Mouse (Mus musculus): ENCODE measurements around the gene Lrrc8d. TPM values are rescaled to one million over a fixed set of nuclear protein-coding genes. Genes with fewer than 3 reads are reported as not detected.
"Not testable (repeated sequence)": the region's sequence is repeated elsewhere in the genome, so short reads cannot be mapped to it uniquely, and the experiment has no call there.

Gene Lrrc8d
- polyA plus RNA-seq, 1 experiment from 2014 or later, result 14.5 TPM

DNA sequence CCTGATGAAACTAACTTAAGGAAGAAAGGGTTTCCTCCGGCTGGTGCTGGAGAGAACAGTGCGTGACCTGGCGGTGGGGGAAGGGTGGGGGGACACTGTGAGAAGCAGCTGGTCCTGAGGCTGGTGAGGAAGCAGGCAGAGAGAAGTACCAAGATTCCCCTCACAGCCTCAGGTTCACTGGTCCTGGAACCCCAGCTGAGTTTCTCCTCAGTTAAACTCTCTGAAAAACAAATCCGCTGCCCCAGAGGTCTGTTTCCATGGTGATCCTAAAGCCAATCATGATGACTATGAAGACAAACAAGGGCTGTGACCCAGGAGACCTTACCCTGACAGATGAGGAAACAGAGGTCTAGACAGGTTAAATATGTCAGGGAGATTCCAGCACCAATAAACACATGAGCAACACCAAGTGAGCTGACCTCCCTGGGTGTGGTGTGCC lies 15.8 kb upstream of the Lrrc8d start:
- no peak overlapping the region for H3K27ac ChIP-seq (ENCODE audit: low read depth, low read length)
- no peaks in the 10 kb centered on the region for H3K36me3 ChIP-seq (ENCODE audit: control insufficient read depth, insufficient read depth)
- no peaks in the 10 kb centered on the region for H3K9me3 ChIP-seq (ENCODE audit: control insufficient read depth)
- H3K27me3 ChIP-seq (replicated peaks; ENCODE audit: control insufficient read depth, insufficient read depth, low read length), result no peaks in the 10 kb centered on the region
- 0 out of 2 replicates have a peak, but pooled peaks cover 2% of the 10 kb centered on the region for H3K4me1 ChIP-seq (replicated peaks; ENCODE audit: control insufficient read depth, insufficient read depth, low read length)
- 79% methylated on average over 4 of the region's 4 CpGs for WGBS
- no peak for ATAC-seq
- no peak overlapping the region for H3K4me2 ChIP-seq (replicated peaks; ENCODE audit: low read depth)
- no peak overlapping the region for H3K4me3 ChIP-seq (ENCODE audit: low read depth, low read length)
- H3K9ac ChIP-seq (ENCODE audit: low read depth, low read length), result no peak overlapping the region
- TF ChIP-seq CTCF (IDR thresholded peaks at IDR 0.05; ENCODE audit: low read depth), result no peak

GRCm38 (mm10) chr5:105684861-105685600 lies 14.7 kb upstream of the Lrrc8d start:
- peak; percentile 83 for ATAC-seq
- H3K9me3 ChIP-seq (ENCODE audit: control insufficient read depth), result no peaks in the 10 kb centered on the region
- WGBS, result 21% methylated on average over 14 of the region's 14 CpGs
- 0 out of 2 replicates have a peak, but pooled peaks cover 2% of the 10 kb centered on the region for H3K4me1 ChIP-seq (replicated peaks; ENCODE audit: control insufficient read depth, insufficient read depth, low read length)
- no peak overlapping the region; the same call in 1 of the 2 replicates for H3K4me2 ChIP-seq (replicated peaks; ENCODE audit: low read depth)
- H3K27me3 ChIP-seq (replicated peaks; ENCODE audit: control insufficient read depth, insufficient read depth, low read length), result no peaks in the 10 kb centered on the region
- no peak overlapping the region for H3K27ac ChIP-seq (ENCODE audit: low read depth, low read length)
- H3K9ac ChIP-seq (ENCODE audit: low read depth, low read length), result no peak overlapping the region
- peak; percentile 88 for TF ChIP-seq CTCF (IDR thresholded peaks at IDR 0.05; ENCODE audit: low read depth)
- H3K36me3 ChIP-seq (ENCODE audit: control insufficient read depth, insufficient read depth), result no peaks in the 10 kb centered on the region
- no peak overlapping the region for H3K4me3 ChIP-seq (ENCODE audit: low read depth, low read length)

DNA sequence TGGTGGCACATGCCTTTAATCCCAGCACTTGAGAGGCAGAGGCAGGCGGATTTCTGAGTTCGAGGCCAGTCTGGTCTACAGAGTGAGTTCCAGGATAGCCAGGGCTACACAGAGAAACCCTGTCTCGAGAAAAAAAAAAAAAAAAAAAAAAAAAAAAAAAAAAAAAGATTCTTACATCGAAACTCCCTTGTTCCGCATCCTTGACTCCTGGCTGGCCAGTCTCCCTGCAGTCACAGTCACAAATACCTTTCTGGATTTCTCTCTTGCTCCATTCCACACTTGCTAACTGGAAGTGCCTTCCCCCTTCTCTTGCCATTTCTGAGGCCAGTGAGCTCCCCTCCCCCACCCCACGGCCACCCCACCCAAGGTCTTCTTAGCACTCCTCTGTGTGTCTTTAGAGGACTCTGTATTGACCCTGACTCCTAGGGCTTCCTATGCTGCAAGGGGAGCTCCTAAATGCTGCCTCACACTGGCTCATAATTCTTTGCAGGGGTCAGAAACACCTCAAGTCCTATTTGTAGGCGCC lies 13.9 kb upstream of the Lrrc8d start:
- H3K4me1 ChIP-seq (replicated peaks; ENCODE audit: control insufficient read depth, insufficient read depth, low read length); H3K4me3 ChIP-seq (ENCODE audit: low read depth, low read length); ATAC-seq; H3K27me3 ChIP-seq (replicated peaks; ENCODE audit: control insufficient read depth, insufficient read depth, low read length); H3K36me3 ChIP-seq (ENCODE audit: control insufficient read depth, insufficient read depth); H3K9ac ChIP-seq (ENCODE audit: low read depth, low read length); H3K9me3 ChIP-seq (ENCODE audit: control insufficient read depth); H3K4me2 ChIP-seq (replicated peaks; ENCODE audit: low read depth); H3K27ac ChIP-seq (ENCODE audit: low read depth, low read length): not testable (repeated sequence)
- WGBS, result 82% methylated on average over 6 of the region's 7 CpGs

DNA sequence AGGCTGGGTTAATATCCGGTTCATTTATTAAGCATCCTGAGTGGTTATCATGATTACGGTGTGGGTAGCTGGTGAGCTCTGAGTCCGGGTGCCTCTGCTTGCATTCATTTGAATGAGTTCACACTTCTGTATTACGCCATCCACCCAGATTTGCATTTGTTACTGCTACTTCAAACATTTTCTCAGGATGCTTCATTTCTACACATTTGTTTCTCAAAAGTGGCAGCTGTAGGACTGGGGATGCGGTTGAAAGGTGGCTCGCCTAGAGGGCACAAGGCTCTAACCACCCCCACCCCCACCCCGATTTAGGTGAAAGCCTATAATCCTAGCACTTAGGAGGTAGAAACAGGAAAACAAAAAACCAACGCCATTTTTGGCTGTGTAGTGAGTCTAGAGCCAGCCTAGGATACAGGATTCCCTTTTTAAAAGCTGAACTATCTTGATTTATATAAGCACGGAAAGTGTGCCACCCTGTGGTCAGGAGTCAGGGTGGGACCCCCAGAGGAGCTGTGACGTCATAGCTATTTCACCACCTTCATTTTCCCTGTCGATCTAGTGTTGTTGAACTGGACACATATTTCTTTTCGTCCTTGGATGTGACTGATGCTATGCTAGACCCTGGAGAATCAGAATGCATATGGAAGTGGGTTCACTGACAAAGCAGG lies 13.3 kb upstream of the Lrrc8d start:
- WGBS, result 66% methylated on average over 12 of the region's 12 CpGs
- Histone ChIP-seq H3K4me2 (replicated peaks; ENCODE audit: low read depth) (no peak overlapping the region), H3K4me3 (ENCODE audit: low read depth, low read length) (no peak overlapping the region)

DNA sequence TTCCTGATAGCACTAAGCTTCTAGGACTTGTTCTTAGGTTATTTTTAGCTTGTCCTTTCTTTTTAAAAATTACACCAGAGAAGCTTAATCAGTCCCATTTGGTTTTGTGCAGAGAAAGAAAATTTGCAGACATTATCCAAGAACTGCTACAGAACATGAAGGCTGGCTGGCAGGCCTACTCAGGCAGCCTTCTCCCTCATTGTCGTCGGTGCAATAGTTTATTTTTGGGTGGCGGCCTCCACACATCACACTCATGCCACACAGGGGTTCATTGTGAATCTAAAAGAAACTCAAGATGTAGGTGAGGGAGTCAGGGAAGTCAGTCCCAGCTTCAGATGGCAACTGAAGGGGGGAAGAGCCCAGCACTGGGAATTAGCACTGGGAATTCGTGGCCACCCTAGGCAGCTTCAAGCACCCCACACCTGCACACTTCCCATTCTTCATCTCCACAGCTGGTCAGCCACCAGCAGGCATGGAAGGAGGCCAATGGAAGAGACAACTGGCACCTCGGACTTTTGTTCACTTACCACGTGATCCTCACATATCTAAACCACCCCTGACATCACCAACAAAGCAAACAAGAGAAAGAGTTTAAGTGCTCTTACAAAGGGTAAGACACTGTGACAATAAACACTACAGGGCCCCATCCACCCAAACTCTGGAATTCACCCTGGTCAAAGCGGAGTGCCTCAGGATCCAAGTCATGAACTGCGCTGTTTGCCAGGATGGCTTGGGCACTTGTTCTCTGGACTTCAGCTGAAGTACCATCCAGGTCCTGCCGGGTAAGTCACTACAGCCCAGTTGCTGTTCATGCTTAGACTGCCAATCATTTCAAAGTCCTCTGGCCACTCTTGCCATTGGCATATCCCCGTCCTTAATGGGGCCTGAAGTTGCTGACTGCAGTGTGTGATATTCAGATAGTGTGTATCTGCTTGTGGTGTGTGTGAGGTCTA lies 9.0 kb upstream of the Lrrc8d start:
- no peaks in the 10 kb centered on the region for H3K27me3 ChIP-seq (replicated peaks; ENCODE audit: control insufficient read depth, insufficient read depth, low read length)
- 51% methylated on average over 10 of the region's 10 CpGs for WGBS

More for the DNA sequence above, 13.3 kb upstream of the Lrrc8d start:
- no peak for TF ChIP-seq CTCF (IDR thresholded peaks at IDR 0.05; ENCODE audit: low read depth)
- no peaks in the 10 kb centered on the region for H3K9me3 ChIP-seq (ENCODE audit: control insufficient read depth)
- H3K36me3 ChIP-seq (ENCODE audit: control insufficient read depth, insufficient read depth), result no peaks in the 10 kb centered on the region
- no peak overlapping the region for H3K9ac ChIP-seq (ENCODE audit: low read depth, low read length)
- no peaks in the 10 kb centered on the region for H3K27me3 ChIP-seq (replicated peaks; ENCODE audit: control insufficient read depth, insufficient read depth, low read length)
- no peak for ATAC-seq
- peaks cover 2% of the 10 kb centered on the region; the same call in 1 of the 2 replicates for H3K4me1 ChIP-seq (replicated peaks; ENCODE audit: control insufficient read depth, insufficient read depth, low read length)
- no peak overlapping the region for H3K27ac ChIP-seq (ENCODE audit: low read depth, low read length)

More for the DNA sequence above, 9.0 kb upstream of the Lrrc8d start:
- no peak for TF ChIP-seq CTCF (IDR thresholded peaks at IDR 0.05; ENCODE audit: low read depth)
- H3K4me2 ChIP-seq (replicated peaks; ENCODE audit: low read depth), result no peak overlapping the region
- no peak overlapping the region for H3K4me3 ChIP-seq (ENCODE audit: low read depth, low read length)
- no peak overlapping the region for H3K27ac ChIP-seq (ENCODE audit: low read depth, low read length)
- H3K9ac ChIP-seq (ENCODE audit: low read depth, low read length), result no peak overlapping the region
- 0 out of 2 replicates have a peak, but pooled peaks have one; percentile 37 for ATAC-seq
- H3K36me3 ChIP-seq (ENCODE audit: control insufficient read depth, insufficient read depth), result no peaks in the 10 kb centered on the region
- H3K9me3 ChIP-seq (ENCODE audit: control insufficient read depth), result no peaks in the 10 kb centered on the region
- H3K4me1 ChIP-seq (replicated peaks; ENCODE audit: control insufficient read depth, insufficient read depth, low read length), result peaks cover 2% of the 10 kb centered on the region; the same call in 1 of the 2 replicates
